Mouse (Mus musculus) yolk sac, embryonic 10.5 days (tissue): ENCODE results near the gene Fastkd3.
"Not testable (repeated sequence)": the region's sequence is repeated elsewhere in the genome, so short reads cannot be mapped to it uniquely, and the experiment has no call there.

Experiments used
- DNase-seq: peaks from one replicate; pipeline ENCODE4 v3.0.0-alpha.2; 2017; ENCODE audit warnings: low spot score

The Fastkd3 gene

DNA sequence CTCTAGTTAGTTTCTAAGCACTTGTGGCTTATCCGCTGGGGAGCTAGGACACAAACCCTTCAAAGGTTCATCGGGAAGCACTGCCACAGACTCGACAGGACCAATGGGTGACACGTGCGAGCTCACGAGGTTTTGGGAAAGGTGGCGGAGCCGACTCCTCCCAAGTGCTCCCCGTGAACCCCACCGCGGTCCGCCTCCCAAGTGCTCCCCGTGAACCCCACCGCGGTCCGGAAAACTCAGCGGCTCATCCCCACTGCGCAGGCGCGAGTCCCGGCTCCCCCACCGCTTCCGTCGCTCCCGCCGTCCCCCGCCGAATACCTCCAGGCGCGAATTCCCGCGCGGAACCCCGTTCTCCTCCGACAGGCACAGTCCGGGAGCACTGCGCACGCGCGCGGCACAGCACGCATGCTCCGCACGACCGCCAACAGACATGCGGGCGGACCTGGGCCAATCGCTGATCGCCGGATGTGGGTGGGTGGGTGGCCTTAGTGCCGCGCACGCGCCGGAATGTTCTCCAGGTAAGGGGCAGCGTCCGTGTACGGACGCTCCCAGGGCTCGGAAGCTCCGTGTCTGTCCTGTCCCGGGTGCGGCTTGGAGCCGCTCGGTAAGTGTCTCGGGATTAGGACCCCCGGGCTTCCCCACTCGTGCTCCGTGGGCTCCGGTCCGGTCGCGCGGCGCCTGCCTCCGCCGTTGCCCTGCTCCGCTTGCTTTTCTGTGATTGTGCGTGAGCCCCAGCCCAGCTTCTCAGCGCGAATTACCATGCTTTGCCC lies at the start of gene Fastkd3, which contains the start of gene Mtrr:
TSS of gene Fastkd3 (plus strand) at position 488 of the 770 bp plus-strand sequence.
TSS of gene Mtrr (minus strand) at position 403 of the 770 bp plus-strand sequence.
- DNase-seq = peak; percentile 97

- DNase-seq = not testable (repeated sequence)
Measured at GRCm38 (mm10) chr13:68553391-68553790, 28.6 kb upstream of the Fastkd3 start.

GRCm38 (mm10) chr13:68568110-68568509 lies 13.9 kb upstream of the Fastkd3 start:
- DNase-seq = no peak

- no peak for DNase-seq
Measured at GRCm38 (mm10) chr13:68568548-68568947, 13.5 kb upstream of the Fastkd3 start.

- DNase-seq = peak; percentile 25
Measured at GRCm38 (mm10) chr13:68569589-68570336, 12.3 kb upstream of the Fastkd3 start.

DNA sequence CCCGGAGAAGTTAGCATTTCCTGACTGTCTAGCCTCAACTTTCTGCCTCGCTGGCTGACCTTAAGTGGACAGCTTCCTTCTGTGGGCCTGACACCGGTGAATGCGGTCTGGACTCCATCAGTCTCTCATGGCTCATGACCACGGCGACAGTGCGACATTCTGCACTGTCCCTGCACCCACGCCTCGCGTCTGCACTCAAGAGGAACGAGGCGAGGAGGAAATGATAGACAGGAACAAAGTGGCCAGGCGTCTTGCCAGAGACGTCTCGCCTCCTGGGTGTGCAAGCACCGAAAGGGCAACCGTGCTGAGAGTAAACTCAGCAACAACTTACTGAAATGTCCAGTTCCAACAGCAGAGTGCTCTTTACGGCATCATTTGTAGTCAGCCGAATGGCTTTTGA lies 9.8 kb upstream of the Fastkd3 start:
- DNase-seq = no peak

- DNase-seq = peak; percentile 31
Measured at GRCm38 (mm10) chr13:68572966-68573913, 8.8 kb upstream of the Fastkd3 start.

DNA sequence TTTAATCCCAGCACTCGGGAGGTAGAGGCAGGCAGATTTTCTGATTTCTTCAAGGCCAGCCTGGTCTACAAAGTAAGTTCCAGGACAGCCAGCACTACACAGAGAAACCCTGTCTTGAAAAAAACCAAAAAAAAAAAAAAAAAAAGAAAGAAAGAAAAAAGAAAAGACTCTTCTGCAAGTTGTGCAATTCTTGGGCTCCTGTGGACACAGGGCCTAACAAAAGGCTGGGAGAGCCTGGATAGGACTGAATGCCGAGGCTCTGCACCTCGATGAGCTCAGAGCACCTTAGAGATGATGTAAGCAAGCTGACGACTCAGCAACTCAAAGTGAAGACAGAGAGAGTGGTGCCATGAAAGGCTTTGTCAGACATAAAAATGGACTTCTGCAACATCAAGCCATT lies 7.6 kb upstream of the Fastkd3 start:
- no peak for DNase-seq

DNA sequence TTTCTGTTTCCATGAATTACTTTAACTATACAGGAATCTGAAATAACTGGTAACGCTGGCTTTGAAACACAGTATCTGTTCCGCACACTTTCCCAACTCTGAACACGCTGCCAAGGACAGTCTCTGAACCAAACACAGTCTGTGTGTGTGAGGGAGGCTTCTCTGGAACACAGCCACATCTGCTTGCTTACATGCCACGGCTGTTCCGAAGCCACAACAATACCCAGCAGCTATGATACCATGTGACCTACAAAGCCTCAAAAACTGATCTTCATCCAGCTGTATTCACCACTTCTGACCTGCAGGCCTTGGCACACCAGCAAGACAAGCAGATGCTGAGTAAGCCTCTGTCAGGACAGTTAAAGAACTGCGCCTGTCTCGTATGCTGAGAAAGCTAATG lies 4.1 kb upstream of the Fastkd3 start:
- DNase-seq = no peak

DNA sequence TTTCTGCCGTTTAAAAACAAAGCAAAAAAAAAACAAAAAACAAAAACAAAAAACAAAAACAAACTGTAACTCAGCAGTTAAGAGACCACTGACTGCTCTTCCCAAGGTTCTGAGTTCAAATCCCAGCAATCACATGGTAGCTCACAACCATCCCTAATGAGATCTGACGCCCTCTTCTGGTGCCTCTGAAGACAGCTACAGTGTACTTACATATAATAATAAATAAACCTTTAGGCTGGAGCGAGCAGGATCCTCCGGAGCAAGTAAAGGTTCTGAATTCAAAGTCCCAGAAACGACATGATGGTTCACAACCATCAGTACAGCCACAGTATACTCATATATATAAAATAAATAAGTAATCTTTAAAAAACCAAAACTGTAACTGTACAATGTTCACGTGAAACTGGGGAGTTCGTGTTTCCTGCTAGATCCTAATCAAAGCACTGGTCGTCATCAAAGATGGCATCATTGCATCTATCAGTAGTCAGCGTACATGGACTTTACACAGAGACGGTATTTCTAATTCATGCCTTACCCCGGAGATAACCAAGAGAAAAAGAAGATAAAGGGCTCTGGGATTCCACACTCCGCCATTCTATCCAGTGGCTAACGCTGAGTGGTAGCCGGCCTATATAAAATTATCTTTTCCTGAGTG lies 821 bp upstream of the Fastkd3 start:
- no peak for DNase-seq

- DNase-seq = no peak
Measured at GRCm38 (mm10) chr13:68582517-68582780, 415 bp downstream of the Fastkd3 start.

- DNase-seq = no peak
Measured at GRCm38 (mm10) chr13:68583961-68584360, 1.9 kb downstream of the Fastkd3 start.

DNA sequence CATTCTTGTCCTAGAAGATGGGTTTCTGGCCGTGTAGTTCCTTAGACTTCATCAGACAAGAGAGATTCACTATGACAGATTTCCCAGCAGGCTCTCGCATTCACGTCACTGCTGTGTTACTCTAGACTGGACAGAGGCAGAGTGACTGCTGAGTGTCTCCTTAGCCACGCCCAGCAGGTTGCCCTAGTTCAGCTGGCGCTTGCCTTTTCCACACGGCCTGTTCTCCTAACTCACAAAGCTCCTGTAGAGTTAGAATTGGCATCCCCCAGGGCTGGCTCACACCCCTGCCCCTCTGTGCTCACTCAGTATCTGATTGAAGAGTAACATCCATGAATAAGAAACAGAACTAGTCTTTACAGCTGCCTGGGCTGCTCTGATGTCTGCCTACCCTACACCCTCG lies 3.4 kb downstream of the Fastkd3 start:
- DNase-seq = no peak

DNA sequence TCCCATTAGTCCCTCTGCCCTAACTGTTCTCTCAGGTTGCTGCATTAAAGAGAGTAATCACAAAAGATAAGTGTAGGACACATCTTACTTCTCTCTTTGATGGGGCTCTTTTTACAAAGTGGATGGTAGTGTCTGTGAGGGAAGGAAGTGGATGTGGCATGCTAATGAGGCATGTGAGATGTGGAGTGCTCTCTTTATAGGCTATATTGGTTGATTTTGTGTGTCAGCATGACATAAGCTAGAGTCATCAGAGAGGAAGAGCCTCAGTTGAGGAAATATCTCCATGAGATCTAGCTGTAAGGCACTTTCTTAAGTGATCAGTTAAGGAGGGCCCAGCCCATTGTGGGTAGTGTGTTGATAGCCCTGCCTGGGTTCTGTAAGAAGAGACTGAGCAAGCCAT lies 6.3 kb downstream of the Fastkd3 start:
- DNase-seq = no peak

DNA sequence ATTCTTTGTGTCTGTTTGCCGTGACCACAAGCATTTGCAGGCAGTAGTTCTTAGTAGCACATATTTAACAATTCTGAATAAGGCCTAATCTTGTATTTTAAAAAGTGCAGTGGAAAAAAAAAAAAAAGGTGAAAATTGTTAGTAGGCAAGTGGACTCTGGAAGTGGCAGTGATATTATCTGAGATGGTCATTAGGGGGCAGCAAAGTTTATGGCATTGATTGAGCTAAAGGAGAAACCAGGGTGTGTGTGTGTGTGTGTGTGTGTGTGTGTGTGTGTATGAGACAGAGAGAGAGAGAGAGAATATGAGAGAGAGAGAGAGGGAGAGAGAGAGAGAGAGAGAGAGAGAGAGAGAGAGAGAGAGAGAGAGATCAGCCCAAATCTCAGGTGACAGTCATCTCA lies 11.8 kb downstream of the Fastkd3 start:
- DNase-seq = no peak

- no peak for DNase-seq
Measured at GRCm38 (mm10) chr13:68597199-68597598, 15.2 kb downstream of the Fastkd3 start, which contains the start of gene 1700001L19Rik. TSS of gene 1700001L19Rik (plus strand) at chr13:68597421.

- DNase-seq = peak; percentile 26
Measured at GRCm38 (mm10) chr13:68597667-68598066, 15.6 kb downstream of the Fastkd3 start.

- no peak for DNase-seq
Measured at GRCm38 (mm10) chr13:68598953-68599352, 16.9 kb downstream of the Fastkd3 start.

DNA sequence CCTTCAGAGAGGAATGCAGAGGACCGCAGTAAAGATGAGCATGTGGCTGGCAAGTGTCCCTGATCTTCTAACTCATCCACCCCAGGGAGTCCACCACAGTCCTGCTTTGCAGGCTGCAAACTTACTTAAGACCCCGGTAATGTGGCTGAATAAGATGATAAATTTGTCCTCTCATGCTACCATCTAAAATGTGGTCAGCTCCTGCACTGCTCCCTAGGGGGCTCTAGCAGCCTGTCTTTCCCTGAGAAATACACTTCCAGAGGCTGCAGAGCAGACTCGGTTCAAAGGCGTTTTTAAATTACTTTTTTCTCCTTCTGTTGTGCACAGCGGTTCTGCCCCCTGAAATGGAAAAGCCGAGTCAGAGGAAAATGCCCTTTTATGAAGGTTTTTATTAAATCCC lies 19.1 kb downstream of the Fastkd3 start:
- DNase-seq = no peak

GRCm38 (mm10) chr13:68603085-68603484 lies 21.1 kb downstream of the Fastkd3 start:
- no peak for DNase-seq

DNA sequence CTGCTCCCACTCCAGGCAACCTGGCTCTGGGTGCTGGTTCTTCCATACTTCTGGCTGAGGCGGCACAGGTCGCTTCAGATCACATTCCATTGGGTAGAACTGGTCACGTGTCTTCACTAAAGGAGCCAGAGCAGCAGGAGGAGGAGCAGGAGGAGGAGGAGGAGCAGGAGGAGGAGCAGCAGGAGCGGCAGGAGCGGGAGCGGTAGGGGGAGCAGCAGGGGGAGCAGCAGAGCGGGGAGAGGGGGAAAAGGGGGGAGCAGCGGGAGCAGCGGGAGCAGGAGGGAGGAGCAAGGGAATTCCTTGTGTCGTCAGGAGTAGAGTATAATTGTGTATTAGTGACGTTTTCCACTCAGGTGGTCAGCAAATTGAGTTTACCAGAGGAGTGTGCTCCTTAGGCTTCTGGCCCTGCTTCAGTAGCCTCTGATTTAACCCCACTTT lies 23.7 kb downstream of the Fastkd3 start:
- DNase-seq = peak; percentile 58
